Mouse (Mus musculus): ENCODE measurements around the gene Ankrd40. TPM values are rescaled to one million over a fixed set of nuclear protein-coding genes. Genes with fewer than 3 reads are reported as not detected.

Gene Ankrd40
- total and polyA plus RNA-seq, 2 experiments from 2014 or later, result 53.7 to 181 TPM

GRCm38 (mm10) chr11:94314098-94314652 is 13.6 kb upstream of the Ankrd40 start:
- Histone ChIP-seq H3K4me1 (ENCODE audit: control insufficient read depth, insufficient read depth) (peaks cover 32% of the 10 kb centered on the region), H3K36me3 (replicated peaks; ENCODE audit: control insufficient read depth, insufficient read depth, low read length) (peaks cover 4% of the 10 kb centered on the region)

GRCm38 (mm10) chr11:94315308-94315707 is 12.5 kb upstream of the Ankrd40 start:
- Histone ChIP-seq H3K4me2 (ENCODE audit: low read depth, low read length) (no peak overlapping the region), H3K4me1 (ENCODE audit: control insufficient read depth, insufficient read depth) (peaks cover 38% of the 10 kb centered on the region), H3K36me3 (replicated peaks; ENCODE audit: control insufficient read depth, insufficient read depth, low read length) (peaks cover 4% of the 10 kb centered on the region; the same call in 1 of the 2 replicates), H3K27ac (ENCODE audit: low read depth) (no peak overlapping the region; the same call in 1 of the 2 replicates), H3K4me3 (ENCODE audit: low read depth, low read length) (no peak overlapping the region), H3K9ac (replicated peaks; ENCODE audit: low read depth, low read length) (no peak overlapping the region), H3K27me3 (ENCODE audit: control insufficient read depth, insufficient read depth, low read length) (no peaks in the 10 kb centered on the region), H3K9me3 (replicated peaks; ENCODE audit: control insufficient read depth, low read length) (no peaks in the 10 kb centered on the region)
- DNase-seq (ENCODE audit: low spot score) (no peak), ATAC-seq (ENCODE audit: insufficient read depth, low read depth) (no peak)
- TF ChIP-seq EP300 (IDR thresholded peaks at IDR 0.05; ENCODE audit: low read depth) (no peak), CTCF (IDR thresholded peaks at IDR 0.05; ENCODE audit: low read depth) (no peak)
- WGBS, result 23% methylated on average over 1 of the region's 1 CpGs

More at GRCm38 (mm10) chr11:94314098-94314652, 13.6 kb upstream of the Ankrd40 start:
- ATAC-seq (ENCODE audit: insufficient read depth, low read depth) (no peak), DNase-seq (ENCODE audit: low spot score) (no peak)
- TF ChIP-seq EP300 (IDR thresholded peaks at IDR 0.05; ENCODE audit: low read depth) (no peak), CTCF (IDR thresholded peaks at IDR 0.05; ENCODE audit: low read depth) (no peak)
- H3K27me3 ChIP-seq (ENCODE audit: control insufficient read depth, insufficient read depth, low read length), result no peaks in the 10 kb centered on the region
- no peaks in the 10 kb centered on the region for H3K9me3 ChIP-seq (replicated peaks; ENCODE audit: control insufficient read depth, low read length)
- H3K4me2 ChIP-seq (ENCODE audit: low read depth, low read length), result no peak overlapping the region
- no peak overlapping the region for H3K4me3 ChIP-seq (ENCODE audit: low read depth, low read length)
- no peak overlapping the region for H3K9ac ChIP-seq (replicated peaks; ENCODE audit: low read depth, low read length)
- WGBS, result 15% methylated on average over 2 of the region's 2 CpGs
- H3K27ac ChIP-seq (ENCODE audit: low read depth), result no peak overlapping the region

GRCm38 (mm10) chr11:94316528-94316927 is 11.3 kb upstream of the Ankrd40 start:
- ATAC-seq (ENCODE audit: insufficient read depth, low read depth), result no peak
- 72% methylated on average over 2 of the region's 2 CpGs for WGBS
- Histone ChIP-seq H3K27ac (ENCODE audit: low read depth) (no peak overlapping the region), H3K4me2 (ENCODE audit: low read depth, low read length) (no peak overlapping the region), H3K27me3 (ENCODE audit: control insufficient read depth, insufficient read depth, low read length) (no peaks in the 10 kb centered on the region), H3K36me3 (replicated peaks; ENCODE audit: control insufficient read depth, insufficient read depth, low read length) (peaks cover 4% of the 10 kb centered on the region; the same call in 1 of the 2 replicates), H3K4me1 (ENCODE audit: control insufficient read depth, insufficient read depth) (peaks cover 42% of the 10 kb centered on the region), H3K9me3 (replicated peaks; ENCODE audit: control insufficient read depth, low read length) (no peaks in the 10 kb centered on the region), H3K9ac (replicated peaks; ENCODE audit: low read depth, low read length) (no peak overlapping the region), H3K4me3 (ENCODE audit: low read depth, low read length) (no peak overlapping the region)
- TF ChIP-seq CTCF (IDR thresholded peaks at IDR 0.05; ENCODE audit: low read depth) (no peak), EP300 (IDR thresholded peaks at IDR 0.05; ENCODE audit: low read depth) (no peak)
- DNase-seq (ENCODE audit: low spot score), result no peak

GRCm38 (mm10) chr11:94317014-94317413 is 10.8 kb upstream of the Ankrd40 start:
- Histone ChIP-seq H3K9me3 (replicated peaks; ENCODE audit: control insufficient read depth, low read length) (no peaks in the 10 kb centered on the region), H3K27me3 (ENCODE audit: control insufficient read depth, insufficient read depth, low read length) (no peaks in the 10 kb centered on the region), H3K4me2 (ENCODE audit: low read depth, low read length) (no peak overlapping the region), H3K9ac (replicated peaks; ENCODE audit: low read depth, low read length) (no peak overlapping the region), H3K36me3 (replicated peaks; ENCODE audit: control insufficient read depth, insufficient read depth, low read length) (peaks cover 4% of the 10 kb centered on the region; the same call in 1 of the 2 replicates), H3K27ac (ENCODE audit: low read depth) (no peak overlapping the region), H3K4me1 (ENCODE audit: control insufficient read depth, insufficient read depth) (peaks cover 42% of the 10 kb centered on the region), H3K4me3 (ENCODE audit: low read depth, low read length) (no peak overlapping the region)
- DNase-seq (ENCODE audit: low spot score) (no peak), ATAC-seq (ENCODE audit: insufficient read depth, low read depth) (no peak)
- 62% methylated on average over 1 of the region's 1 CpGs for WGBS
- TF ChIP-seq EP300 (IDR thresholded peaks at IDR 0.05; ENCODE audit: low read depth), result no peak
- no peak for TF ChIP-seq CTCF (IDR thresholded peaks at IDR 0.05; ENCODE audit: low read depth)

- Histone ChIP-seq H3K4me1 (ENCODE audit: control insufficient read depth, insufficient read depth) (peaks cover 46% of the 10 kb centered on the region), H3K36me3 (replicated peaks; ENCODE audit: control insufficient read depth, insufficient read depth, low read length) (peaks cover 4% of the 10 kb centered on the region; the same call in 1 of the 2 replicates), H3K4me2 (ENCODE audit: low read depth, low read length) (no peak overlapping the region), H3K27me3 (ENCODE audit: control insufficient read depth, insufficient read depth, low read length) (no peaks in the 10 kb centered on the region), H3K9ac (replicated peaks; ENCODE audit: low read depth, low read length) (no peak overlapping the region), H3K4me3 (ENCODE audit: low read depth, low read length) (no peak overlapping the region), H3K9me3 (replicated peaks; ENCODE audit: control insufficient read depth, low read length) (no peaks in the 10 kb centered on the region), H3K27ac (ENCODE audit: low read depth) (0 out of 2 replicates have a peak overlapping the region, but pooled peaks have one; percentile 18)
- no peak for DNase-seq (ENCODE audit: low spot score)
- no peak for ATAC-seq (ENCODE audit: insufficient read depth, low read depth)
- WGBS, result 58% methylated on average over 4 of the region's 4 CpGs
- TF ChIP-seq CTCF (IDR thresholded peaks at IDR 0.05; ENCODE audit: low read depth) (no peak), EP300 (IDR thresholded peaks at IDR 0.05; ENCODE audit: low read depth) (no peak)
Observed at GRCm38 (mm10) chr11:94317515-94317914, 10.3 kb upstream of the Ankrd40 start.

GRCm38 (mm10) chr11:94318056-94318455 is 9.7 kb upstream of the Ankrd40 start:
- peaks cover 4% of the 10 kb centered on the region; the same call in 1 of the 2 replicates for H3K36me3 ChIP-seq (replicated peaks; ENCODE audit: control insufficient read depth, insufficient read depth, low read length)
- H3K4me2 ChIP-seq (ENCODE audit: low read depth, low read length), result no peak overlapping the region
- no peaks in the 10 kb centered on the region for H3K27me3 ChIP-seq (ENCODE audit: control insufficient read depth, insufficient read depth, low read length)
- 59% methylated on average over 5 of the region's 5 CpGs for WGBS
- TF ChIP-seq CTCF (IDR thresholded peaks at IDR 0.05; ENCODE audit: low read depth) (no peak), EP300 (IDR thresholded peaks at IDR 0.05; ENCODE audit: low read depth) (no peak)
- ATAC-seq (ENCODE audit: insufficient read depth, low read depth), result no peak
- no peak overlapping the region for H3K9ac ChIP-seq (replicated peaks; ENCODE audit: low read depth, low read length)
- H3K9me3 ChIP-seq (replicated peaks; ENCODE audit: control insufficient read depth, low read length), result no peaks in the 10 kb centered on the region
- no peak overlapping the region for H3K4me3 ChIP-seq (ENCODE audit: low read depth, low read length)
- 0 out of 2 replicates have a peak overlapping the region, but pooled peaks have one; percentile 18 for H3K27ac ChIP-seq (ENCODE audit: low read depth)
- no peak for DNase-seq (ENCODE audit: low spot score)
- peaks cover 50% of the 10 kb centered on the region for H3K4me1 ChIP-seq (ENCODE audit: control insufficient read depth, insufficient read depth)
